Mouse (Mus musculus) testis, adult 2 months (tissue): ENCODE data around the gene Cbx8.

Experiments used
- CTCF ChIP-seq: fragments of 200-500 bp; IDR thresholded peaks from 2 replicates; pipeline ENCODE4 v1.5.1; 2012; ENCODE audit warnings: low read depth, mild to moderate bottlenecking, inconsistent platforms, low read length, moderate library complexity; ENCODE audit not compliant: control insufficient read depth, insufficient read depth, insufficient replicate concordance
- POLR2A ChIP-seq: fragments of 200-500 bp; IDR thresholded peaks from 2 replicates; pipeline ENCODE4 v1.6.1; 2012; ENCODE audit warnings: low read depth, mild to moderate bottlenecking, inconsistent platforms, low read length, moderate library complexity; ENCODE audit not compliant: control insufficient read depth

- TF ChIP-seq POLR2A, result no peak
- no peak for TF ChIP-seq CTCF
Observed at GRCm38 (mm10) chr11:119058041-119058995, 17.5 kb upstream of the Cbx8 start.
